Mouse (Mus musculus): Measurements from ENCODE around the gene Hist1h1c.
A peak's percentile ranks its signal among the peaks of the same experiment; 100 is the strongest.

- TF ChIP-seq CTCF (IDR thresholded peaks at IDR 0.05; ENCODE audit: extremely low read depth, insufficient read depth, low read length) (no peak), POLR2A (IDR thresholded peaks at IDR 0.05; ENCODE audit: extremely low read depth, insufficient read depth, low read length) (peak; percentile 93)
These were observed 18.2 kb downstream of the Hist1h1c start, which contains the start of gene Hist1h4b for GRCm38 (mm10) chr13:23756790-23757189.
